ENCODE assay signal across 17 mouse cellular contexts in the genomic region with DNA sequence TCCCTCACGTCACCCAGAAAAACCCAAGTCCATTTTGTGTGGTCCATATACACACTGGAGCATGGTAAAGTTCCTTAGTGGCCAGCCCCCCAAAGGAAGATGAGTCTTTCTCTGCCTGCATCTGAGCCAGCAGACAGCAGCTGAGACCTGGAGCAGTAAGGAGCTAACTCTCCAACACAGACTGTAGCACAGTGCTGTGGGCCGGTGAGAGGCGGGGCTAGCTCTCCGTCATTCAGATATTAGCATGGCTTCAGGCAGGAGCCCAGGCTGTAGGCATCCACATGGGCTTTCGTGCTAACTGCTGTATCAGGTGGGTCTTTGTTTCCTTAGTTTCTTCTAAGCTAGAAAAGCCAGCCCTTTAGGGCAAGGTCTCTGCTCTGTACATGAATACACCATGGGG. TPM values are rescaled to one million over a fixed set of nuclear protein-coding genes. Genes with fewer than 3 reads are reported as not detected.
A peak's percentile ranks its signal among the peaks of the same experiment; 100 is the strongest.
DNase-seq lines count a peak whose midpoint lies in the region; ATAC-seq and TF ChIP-seq lines count a peak whose summit lies in the region.
"Had no signal": no experiment of that assay in that cellular context is flagged by ENCODE, and none has a peak within 500 bp of the region (broad histone marks: within the 10 kb centered on the region; RNA-seq: fewer than 3 reads in every experiment).

No protein-coding gene starts in this region.

- H3K4me3 ChIP-seq in forebrain, embryonic 12.5 days (replicated peaks) = no peak overlapping the region
- no peak overlapping the region for H3K4me3 ChIP-seq in forebrain, postnatal 0 days (ENCODE audit: low read depth, low read length)
- no peak overlapping the region for H3K4me3 ChIP-seq in forebrain, embryonic 15.5 days
- H3K4me3 ChIP-seq in limb, embryonic 13.5 days = no peak overlapping the region
- H3K4me3 ChIP-seq: erythroblast, embryonic 14.5 days; layer of hippocampus, adult 2 months; megakaryocyte, embryonic 14.5 days had no signal

- H3K4me1 ChIP-seq in forebrain, embryonic 12.5 days = no peaks in the 10 kb centered on the region
- no peaks in the 10 kb centered on the region for H3K4me1 ChIP-seq in forebrain, postnatal 0 days (ENCODE audit: insufficient read depth)
- H3K4me1 ChIP-seq in forebrain, embryonic 15.5 days = no peaks in the 10 kb centered on the region
- peaks cover 38% of the 10 kb centered on the region for H3K4me1 ChIP-seq in limb, embryonic 13.5 days

- H3K9ac ChIP-seq in forebrain, embryonic 12.5 days = no peak overlapping the region
- H3K9ac ChIP-seq in forebrain, postnatal 0 days = no peak overlapping the region
- no peak overlapping the region for H3K9ac ChIP-seq in forebrain, embryonic 15.5 days (replicated peaks)
- H3K9ac ChIP-seq in limb, embryonic 13.5 days = no peak overlapping the region

- H3K9me3 ChIP-seq in forebrain, embryonic 12.5 days = no peaks in the 10 kb centered on the region
- no peaks in the 10 kb centered on the region for H3K9me3 ChIP-seq in forebrain, postnatal 0 days (ENCODE audit: low read length)
- H3K9me3 ChIP-seq in forebrain, embryonic 15.5 days = no peaks in the 10 kb centered on the region
- no peaks in the 10 kb centered on the region; the same call in 1 of the 2 replicates for H3K9me3 ChIP-seq in limb, embryonic 13.5 days

- 46% methylated on average over 5 of the region's 5 CpGs for WGBS in forebrain, embryonic 12.5 days
- 44% methylated on average over 5 of the region's 5 CpGs for WGBS in forebrain, postnatal 0 days
- WGBS in forebrain, embryonic 15.5 days = 49% methylated on average over 5 of the region's 5 CpGs
- WGBS in limb, embryonic 13.5 days = 43% methylated on average over 5 of the region's 5 CpGs

- H3K27ac ChIP-seq in forebrain, embryonic 12.5 days = no peak overlapping the region
- no peak overlapping the region for H3K27ac ChIP-seq in forebrain, postnatal 0 days (ENCODE audit: low read depth, low read length)
- H3K27ac ChIP-seq in forebrain, embryonic 15.5 days (replicated peaks) = no peak overlapping the region
- no peak overlapping the region for H3K27ac ChIP-seq in limb, embryonic 13.5 days
- H3K27ac ChIP-seq: layer of hippocampus, adult 2 months had no signal

- DNase-seq in forebrain, postnatal 0 days = no peak
- DNase-seq in R1 (ENCODE audit: low read depth, low spot score) = peak; percentile 38
- no peak for DNase-seq in frontal cortex, postnatal 14 days (ENCODE audit: low spot score in 2 of 2)
- no peak for DNase-seq in right cerebral cortex, adult 2 months (ENCODE audit: low spot score in 2 of 2)
- DNase-seq in gastrocnemius, postnatal 36 days = no peak
- DNase-seq: gastrocnemius, postnatal 25 days; heart, postnatal 10 days; kidney, adult 11 months; lung, adult 2 months; spleen, adult 18-20 months; thymus, adult 2 months had no signal

- intact Hi-C loops in gastrocnemius, postnatal 36 days (cut with DNase I) = no loop called here

- TF ChIP-seq CTCF in forebrain, postnatal 0 days (IDR thresholded peaks at IDR 0.05; ENCODE audit: low read depth) = no peak

- no peak overlapping the region for H3K4me2 ChIP-seq in forebrain, embryonic 12.5 days
- no peak overlapping the region for H3K4me2 ChIP-seq in forebrain, postnatal 0 days (ENCODE audit: low read depth)
- H3K4me2 ChIP-seq in forebrain, embryonic 15.5 days (replicated peaks) = no peak overlapping the region
- H3K4me2 ChIP-seq in limb, embryonic 13.5 days (replicated peaks) = no peak overlapping the region

- no peaks in the 10 kb centered on the region for H3K27me3 ChIP-seq in forebrain, embryonic 12.5 days
- no peaks in the 10 kb centered on the region for H3K27me3 ChIP-seq in forebrain, postnatal 0 days (ENCODE audit: insufficient read depth, low read length)
- no peaks in the 10 kb centered on the region for H3K27me3 ChIP-seq in forebrain, embryonic 15.5 days
- H3K27me3 ChIP-seq in limb, embryonic 13.5 days = no peaks in the 10 kb centered on the region
- H3K27me3 ChIP-seq: megakaryocyte, embryonic 14.5 days had no signal

- ATAC-seq in forebrain, embryonic 12.5 days (ENCODE audit: low FRiP score) = peak; percentile 64; the same call in 1 of the 2 replicates
- no peak; the same call in 1 of the 2 replicates for ATAC-seq in forebrain, postnatal 0 days
- ATAC-seq in forebrain, embryonic 15.5 days (replicated peaks) = peak; percentile 86
- peak; percentile 59; the same call in 1 of the 2 replicates for ATAC-seq in limb, embryonic 13.5 days (ENCODE audit: low FRiP score, low read depth)

- no peaks in the 10 kb centered on the region for H3K36me3 ChIP-seq in forebrain, embryonic 12.5 days (replicated peaks)
- H3K36me3 ChIP-seq in forebrain, postnatal 0 days (ENCODE audit: insufficient read depth) = no peaks in the 10 kb centered on the region
- no peaks in the 10 kb centered on the region for H3K36me3 ChIP-seq in forebrain, embryonic 15.5 days
- H3K36me3 ChIP-seq in limb, embryonic 13.5 days = no peaks in the 10 kb centered on the region

RNA-seq across cellular contexts. Expression of gene Myrfl, which starts 6.1 kb away (rescaled TPM):
- 0.06 and 0.08 TPM in 2 replicates for polyA plus RNA-seq in forebrain, embryonic 12.5 days (2016; fragmentation: Nextera tagmentation; extraction: Ambion mirVana)
- total RNA-seq in forebrain, postnatal 0 days (2014; rRNA removed) = 0.08 TPM in 1 of 2 replicates, not detected in the other
- polyA plus RNA-seq in forebrain, postnatal 0 days (2015; fragmentation: Nextera tagmentation; extraction: Ambion mirVana) = not detected in 2 replicates
- 0.05 and 0.08 TPM in 2 replicates for polyA plus RNA-seq in forebrain, embryonic 15.5 days (2015; fragmentation: Nextera tagmentation; extraction: Ambion mirVana)
- 0.09 and 0.20 TPM in 2 replicates for polyA plus RNA-seq in limb, embryonic 13.5 days (2015; fragmentation: Nextera tagmentation; extraction: Ambion mirVana)
- total RNA-seq in gastrocnemius, postnatal 36 days (2021) = under 1 TPM in 1 of 2 experiments, not detected in 1; 0.20 TPM
- polyA plus RNA-seq: erythroblast, embryonic 14.5 days; lung, adult 2 months had no signal

RNA-seq across cellular contexts. Expression of gene Rab3ip, which starts 60.0 kb away (rescaled TPM):
- 42.6 and 47.2 TPM in 2 replicates for polyA plus RNA-seq in forebrain, embryonic 12.5 days (2016; fragmentation: Nextera tagmentation; extraction: Ambion mirVana)
- total RNA-seq in forebrain, postnatal 0 days (2014; rRNA removed) = 80.7 and 125 TPM in 2 replicates
- 37.3 and 41.8 TPM in 2 replicates for polyA plus RNA-seq in forebrain, postnatal 0 days (2015; fragmentation: Nextera tagmentation; extraction: Ambion mirVana)
- polyA plus RNA-seq in forebrain, embryonic 15.5 days (2015; fragmentation: Nextera tagmentation; extraction: Ambion mirVana) = 48.6 and 50.4 TPM in 2 replicates
- 38.6 and 40.4 TPM in 2 replicates for polyA plus RNA-seq in limb, embryonic 13.5 days (2015; fragmentation: Nextera tagmentation; extraction: Ambion mirVana)
- total RNA-seq in gastrocnemius, postnatal 36 days (2021) = 10 to 100 TPM; 24.9 to 29.2 TPM
